Mouse (Mus musculus) naive thymus-derived CD4-positive, alpha-beta T cell, adult 2 months (primary cell): ENCODE results near the gene Eed.
"Not testable (repeated sequence)": the region's sequence is repeated elsewhere in the genome, so short reads cannot be mapped to it uniquely, and the experiment has no call there.

ENCODE experiments used
- DNase-seq: peaks from one replicate; pipeline ENCODE4 v3.0.0-alpha.2; 2011; ENCODE audit warnings: low read depth

Eed gene

DNA sequence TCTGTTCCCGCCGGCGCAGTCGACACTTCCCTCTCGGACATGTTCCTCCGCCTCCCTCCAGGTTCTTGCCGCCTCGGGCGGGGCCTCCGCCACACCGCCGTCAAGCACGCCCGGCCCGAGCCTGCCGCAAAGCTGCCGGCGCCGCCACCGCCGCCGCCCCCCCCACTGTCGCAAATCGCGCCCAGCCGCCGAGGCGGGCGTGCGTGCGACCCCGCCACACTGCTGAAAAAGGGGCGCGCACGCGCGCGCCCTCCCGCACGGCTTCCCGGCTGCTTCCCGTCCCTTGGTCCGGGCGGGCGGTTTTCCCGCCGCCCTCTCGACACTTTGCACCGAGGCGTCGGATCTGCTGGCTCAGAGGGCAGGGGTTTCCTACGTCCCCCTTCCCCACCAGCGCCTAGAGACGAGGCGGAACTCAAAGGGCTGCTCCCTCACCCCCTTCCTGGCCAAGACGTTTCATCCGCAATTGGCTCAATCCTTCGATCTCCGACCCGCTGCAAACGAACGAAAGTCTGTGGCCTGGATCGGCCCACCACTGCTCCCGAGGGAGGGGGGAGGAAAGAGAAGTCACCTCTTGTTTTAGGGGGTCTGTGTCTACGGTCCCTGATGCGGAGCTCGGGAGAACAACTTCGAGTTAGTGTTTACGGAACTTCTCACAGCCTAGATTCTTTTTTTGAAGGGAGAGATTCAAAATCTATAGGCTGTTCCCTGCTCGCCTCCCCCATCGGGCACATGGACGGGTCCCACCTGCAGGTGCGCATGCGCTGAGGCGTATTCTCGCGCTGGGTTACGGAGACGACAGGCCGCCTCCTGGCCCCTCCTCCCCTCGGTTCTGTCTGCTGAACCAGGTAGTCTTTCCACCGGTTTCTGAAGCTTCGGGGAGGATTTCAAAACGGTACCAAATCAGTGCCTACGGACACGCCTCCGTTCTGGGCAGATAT lies at the start of gene Eed:
TSS of gene Eed (minus strand) at position 499 of the 938 bp plus-strand sequence.
- peak; percentile 99 for DNase-seq

DNA sequence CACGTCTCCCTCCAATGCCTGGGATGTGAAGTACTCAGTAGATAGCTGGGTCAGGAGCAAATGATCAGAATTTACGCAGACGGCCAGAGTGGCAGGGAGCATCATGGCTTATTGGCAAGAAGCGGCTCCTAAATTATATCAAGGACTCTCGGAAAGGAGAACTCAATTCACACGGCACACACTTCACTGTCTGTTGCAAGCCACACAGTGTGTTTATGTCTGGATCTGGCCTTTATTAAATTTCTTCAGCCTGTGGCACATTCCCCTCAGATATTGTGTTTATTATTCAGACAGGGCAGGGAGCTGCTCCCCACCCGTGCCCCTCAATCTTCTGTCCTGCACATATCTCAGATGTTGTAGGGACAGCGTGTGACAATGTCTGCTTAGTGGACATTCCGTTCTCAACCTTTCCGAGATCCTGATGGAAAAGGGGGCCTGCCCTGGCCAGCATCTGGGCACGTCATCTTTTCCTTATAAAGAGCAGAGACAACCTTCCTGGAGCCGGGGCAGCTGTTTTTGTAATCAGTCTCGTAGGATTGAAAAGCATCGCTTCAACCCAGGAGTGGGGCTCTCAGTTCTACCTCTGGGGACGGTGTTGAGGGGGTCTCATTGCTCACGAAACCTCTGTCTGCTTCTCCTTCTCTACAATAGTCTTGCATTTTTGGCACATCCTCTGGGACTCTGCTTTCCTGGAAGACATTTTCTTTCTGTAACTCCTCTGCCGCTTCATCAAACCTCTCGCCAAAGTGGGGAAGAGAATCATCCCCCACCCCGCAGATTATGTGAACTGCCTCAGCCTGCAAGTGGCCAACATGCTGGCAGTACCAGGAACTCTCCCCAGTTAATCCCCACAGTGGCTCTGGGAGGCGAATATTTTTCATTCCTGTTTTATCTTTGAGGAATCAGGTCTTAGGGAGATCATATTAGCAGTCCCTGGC lies 49.0 kb upstream of the Eed start:
- DNase-seq, result no peak

DNA sequence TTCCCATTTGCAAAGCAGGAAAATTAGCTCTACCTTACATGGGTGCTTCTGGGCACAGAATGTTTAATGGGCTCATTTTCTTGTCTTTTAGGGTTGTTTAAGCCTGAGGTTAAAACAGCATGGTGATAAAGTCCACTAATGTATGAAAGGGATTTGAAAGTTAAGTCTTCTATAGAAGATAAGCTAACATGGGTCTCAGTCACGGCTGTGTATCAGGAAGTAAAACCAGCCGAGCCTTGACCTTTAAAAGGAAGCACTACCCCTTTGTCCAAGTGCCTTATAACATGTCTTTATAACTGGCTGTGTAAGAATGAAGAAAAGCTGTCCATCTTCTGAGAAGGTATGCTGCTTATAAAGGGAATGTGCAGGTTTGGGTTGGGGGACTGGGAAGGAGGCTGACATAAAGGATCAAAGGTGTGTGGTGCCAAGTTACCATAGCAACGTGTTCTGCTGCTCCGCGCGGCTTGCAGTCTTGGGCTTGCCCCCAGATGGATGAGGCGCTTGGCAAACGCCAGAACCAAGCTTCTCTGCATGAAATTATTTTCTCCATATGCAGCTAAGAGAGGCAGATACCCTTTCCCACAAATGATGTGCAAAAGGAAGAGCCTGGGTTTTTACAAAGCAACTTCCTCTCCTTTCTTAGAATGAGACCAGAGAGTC lies 48.2 kb upstream of the Eed start:
- DNase-seq, result peak; percentile 22

DNA sequence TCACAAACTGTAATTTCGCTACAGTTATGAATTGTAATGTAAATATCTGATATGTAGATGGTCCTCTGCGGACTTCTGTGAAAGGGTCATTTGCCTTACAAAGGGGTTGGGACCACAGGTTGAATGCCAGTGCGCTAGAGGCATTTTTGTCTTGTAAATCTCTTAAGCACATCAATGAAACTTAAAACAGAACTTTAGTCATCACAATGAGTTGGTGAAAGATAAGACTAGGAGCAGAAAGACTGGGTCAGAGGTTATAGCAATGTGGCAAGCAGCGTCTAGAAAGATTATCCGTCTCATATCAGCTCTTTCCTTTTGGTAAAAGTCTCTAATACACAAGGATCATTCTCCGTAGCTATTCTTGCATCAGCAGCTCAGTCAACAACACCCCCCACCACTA lies 44.2 kb upstream of the Eed start:
- no peak for DNase-seq

DNA sequence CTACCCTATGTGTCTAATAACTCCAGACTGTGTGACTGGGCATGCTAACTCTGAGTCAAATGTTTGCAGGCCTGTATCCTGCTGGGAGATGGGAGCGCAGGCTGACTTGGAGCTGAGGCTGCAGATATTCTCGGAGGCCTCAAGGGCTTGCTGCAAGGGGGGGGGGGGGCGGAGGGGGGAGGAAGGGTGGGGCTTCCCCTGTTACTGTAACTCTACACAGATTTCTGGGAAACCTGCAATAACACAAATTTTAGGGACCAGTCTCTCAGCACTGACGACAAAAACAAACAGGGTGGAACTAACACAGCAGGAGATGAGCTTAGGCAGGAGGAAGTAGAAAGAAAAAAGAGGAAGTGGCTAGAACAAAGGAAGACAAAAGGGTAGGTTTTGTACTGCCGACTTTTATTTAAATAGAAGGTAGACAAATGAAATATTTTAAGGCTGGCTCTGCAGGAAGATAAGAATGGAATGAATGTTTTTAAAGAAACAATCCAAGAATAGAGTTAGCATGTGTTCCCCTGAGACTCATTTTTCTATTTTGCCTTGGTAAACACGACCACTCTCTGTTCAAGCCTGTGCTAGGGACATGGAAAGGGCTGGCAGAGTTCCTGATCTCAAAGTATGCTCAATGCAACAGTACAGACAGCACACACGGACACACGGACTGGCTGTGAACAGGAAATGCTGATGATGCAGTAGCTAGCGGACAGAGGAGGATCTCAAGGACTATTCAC lies 42.4 kb upstream of the Eed start:
- DNase-seq, result peak; percentile 76

DNA sequence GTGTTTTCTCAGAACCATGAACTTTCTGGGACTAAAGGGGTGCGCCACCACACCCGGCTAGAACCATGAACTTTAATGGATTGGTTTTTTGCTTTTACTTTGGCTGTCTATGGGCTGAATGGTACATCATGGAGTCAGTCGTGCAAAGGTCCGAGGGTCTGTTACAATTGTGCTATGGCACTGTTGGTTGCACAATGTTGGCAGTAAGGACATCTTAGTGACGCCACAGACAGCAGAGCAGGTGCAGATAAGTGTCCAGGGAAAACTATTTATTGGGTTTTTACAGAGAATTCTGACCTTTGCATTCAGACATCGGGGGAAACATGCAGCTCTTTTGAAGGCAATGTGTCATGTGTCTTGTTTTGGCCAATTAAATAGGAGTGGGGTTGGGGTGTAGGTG lies 39.5 kb upstream of the Eed start:
- DNase-seq, result no peak

DNA sequence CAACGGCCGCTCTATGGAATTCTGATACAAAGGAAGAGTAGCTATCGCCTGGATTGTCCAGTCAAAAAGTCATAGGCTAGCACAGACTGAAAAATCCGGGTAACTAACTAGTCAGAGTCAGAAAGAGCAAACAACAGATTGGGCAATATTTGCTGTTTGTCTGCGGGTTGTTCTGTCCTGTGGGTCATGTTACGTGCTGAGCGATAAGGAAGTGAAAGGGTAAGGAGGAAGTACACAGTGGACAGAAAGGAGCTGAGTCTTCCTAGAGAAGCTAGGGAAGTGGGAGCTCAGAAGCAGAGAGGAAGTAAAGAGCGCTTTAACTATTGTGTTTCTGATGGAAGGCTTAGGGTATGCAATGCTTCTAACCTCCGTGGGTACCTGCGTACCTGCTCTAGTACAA lies 38.8 kb upstream of the Eed start:
- DNase-seq, result no peak

DNA sequence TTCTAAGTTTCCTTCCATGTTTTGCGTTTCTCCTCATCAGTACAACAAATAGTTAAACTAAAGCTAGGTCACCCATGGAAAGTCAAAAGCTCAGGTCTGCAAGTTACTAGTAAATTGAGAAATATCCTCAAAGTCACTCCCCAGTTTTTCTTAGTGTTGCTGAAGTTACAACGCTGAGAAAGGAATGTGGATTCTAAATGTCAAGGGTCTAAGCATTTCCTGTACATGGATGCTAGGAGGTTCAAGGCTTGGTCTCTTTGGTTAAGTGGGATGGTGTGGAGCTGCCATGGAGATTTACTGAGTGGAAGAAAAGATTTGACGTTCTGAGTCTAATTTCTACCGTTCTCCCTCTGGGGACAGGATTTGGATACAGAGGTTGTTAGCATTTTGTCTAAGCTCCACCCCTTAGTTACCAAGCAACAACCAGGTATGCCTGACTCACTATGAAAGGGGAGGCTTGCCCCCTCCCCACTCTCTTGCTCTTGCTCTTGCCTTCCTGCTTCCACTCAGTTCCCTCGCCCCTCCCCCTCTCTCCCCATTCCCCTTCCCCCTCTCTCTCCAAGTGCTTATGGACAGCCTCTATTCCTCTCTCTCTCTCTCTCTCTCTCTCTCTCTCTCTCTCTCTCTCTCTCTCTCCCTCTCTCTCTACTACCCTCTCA lies 36.3 kb upstream of the Eed start:
- DNase-seq, result no peak

DNA sequence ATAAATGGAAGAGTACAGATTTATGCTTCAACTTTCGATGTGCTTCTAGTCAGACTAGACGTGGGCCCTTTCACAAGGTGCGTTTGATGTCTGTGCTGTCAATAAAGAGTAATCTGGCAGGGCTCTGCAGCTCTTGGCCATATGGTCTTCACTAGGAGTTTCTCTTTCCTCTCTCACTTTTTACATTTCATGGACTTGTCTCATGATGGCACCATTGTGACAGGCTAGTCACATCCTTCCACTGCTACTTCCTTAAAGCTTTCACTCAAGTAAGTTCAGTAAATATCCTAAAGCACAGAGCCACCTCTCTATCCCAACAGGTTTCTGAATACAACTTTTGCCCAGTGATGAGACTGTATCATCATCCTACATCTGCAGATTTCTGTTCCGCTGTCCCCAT lies 35.7 kb upstream of the Eed start:
- DNase-seq, result peak; percentile 50

DNA sequence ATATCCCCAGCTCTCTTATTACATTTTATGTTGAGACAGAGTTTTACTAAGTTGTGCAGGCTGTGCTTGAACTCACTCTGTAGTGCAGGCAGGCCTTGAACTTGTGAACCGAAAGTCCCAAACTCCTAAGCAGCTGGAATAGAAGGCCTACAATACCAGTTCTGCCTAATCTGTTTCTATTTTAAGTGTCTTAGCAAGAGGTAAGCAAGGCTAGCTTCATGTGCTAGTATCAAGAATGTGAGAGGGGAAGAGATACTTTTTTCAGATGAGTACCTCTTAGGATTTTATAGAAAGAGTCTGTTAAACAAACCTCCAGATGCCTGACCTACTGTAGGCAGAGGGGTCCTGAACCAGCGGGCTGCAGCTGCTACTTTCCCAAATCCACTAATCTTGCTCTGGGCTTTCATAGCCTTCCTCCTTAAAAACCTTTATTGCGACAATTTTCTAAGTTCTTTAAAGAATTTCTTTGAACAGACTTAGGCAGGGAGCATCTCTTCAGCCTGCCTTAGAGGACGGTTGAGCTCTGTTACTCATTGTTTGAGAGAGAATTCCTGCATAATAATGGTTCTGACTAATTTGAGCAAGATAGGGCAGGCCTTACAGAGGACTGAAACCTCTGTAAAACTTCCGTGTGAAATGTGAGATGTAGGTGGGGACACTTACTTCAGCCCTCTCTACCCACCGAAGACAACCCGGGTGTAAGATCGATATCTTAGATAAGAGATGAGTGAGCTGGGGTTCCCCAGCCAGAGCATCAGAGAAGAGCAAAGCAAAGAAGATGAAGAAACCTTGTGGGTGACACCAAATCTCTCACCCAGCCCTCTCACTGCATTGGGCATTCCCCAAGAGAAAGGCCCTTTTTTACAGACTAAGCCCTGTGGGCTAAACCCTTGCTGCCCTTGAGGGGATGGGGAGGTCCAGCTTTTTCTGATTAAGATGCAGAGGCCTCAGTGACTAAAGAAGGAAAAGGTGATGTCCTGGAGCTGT lies 26.2 kb upstream of the Eed start:
- peak; percentile 44 for DNase-seq

DNA sequence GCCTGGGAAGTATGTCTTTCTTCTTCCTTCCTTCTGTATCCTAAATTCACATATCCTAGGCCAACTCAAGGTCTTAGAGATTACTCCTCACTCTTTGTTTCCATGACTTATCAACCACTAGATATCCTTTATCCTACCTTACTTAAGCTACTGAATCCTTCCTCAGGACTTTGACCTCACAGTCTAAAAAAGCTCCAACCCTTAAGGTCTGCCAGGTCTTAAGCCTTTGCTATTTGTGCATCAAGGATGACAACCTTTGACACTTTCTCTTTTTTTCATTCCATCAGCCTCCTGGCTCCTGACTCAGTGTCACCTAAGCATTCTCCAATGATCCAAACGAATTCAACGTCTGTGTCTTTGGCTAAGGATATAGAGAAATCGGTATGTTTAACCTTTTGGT lies 24.0 kb upstream of the Eed start:
- no peak for DNase-seq

DNA sequence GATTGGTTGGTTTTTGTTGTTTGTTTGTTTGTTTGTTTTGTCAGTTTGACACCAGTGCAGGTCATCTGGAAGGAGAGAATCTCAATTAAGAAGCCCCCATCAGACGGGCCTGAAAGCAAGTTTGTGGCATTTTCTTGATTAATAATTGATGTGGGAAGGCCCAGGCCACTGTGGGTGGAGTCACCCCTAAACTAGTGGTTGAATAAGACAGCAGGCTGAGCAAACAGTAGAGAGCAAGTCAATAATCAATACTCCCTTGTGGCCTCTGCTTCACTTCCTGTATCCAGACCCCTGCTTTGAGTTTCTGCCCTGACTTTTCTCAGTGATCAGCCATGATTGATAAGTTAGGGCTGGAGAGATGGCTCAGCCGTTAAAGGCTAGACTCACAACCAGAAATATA lies 21.6 kb upstream of the Eed start:
- no peak for DNase-seq

DNA sequence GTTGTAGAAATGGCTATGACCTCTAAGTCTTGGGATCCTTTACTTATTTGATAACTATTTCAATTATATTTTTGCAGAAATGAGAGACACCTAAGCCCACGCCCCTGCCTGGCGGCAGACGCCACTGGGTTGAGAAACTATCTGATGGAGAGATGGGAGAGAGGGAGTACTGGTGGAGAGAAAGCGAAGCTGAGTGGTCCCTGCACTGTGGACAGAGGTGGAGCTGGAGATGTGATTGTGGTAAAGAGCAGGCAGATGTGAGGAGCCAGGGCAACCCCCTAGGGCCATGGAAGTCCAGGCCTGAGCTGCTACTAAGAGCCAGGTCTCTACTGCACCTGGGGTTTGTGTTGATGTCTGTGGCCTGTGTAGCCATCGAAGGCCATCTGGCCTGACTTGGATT lies 18.7 kb upstream of the Eed start:
- DNase-seq, result no peak

DNA sequence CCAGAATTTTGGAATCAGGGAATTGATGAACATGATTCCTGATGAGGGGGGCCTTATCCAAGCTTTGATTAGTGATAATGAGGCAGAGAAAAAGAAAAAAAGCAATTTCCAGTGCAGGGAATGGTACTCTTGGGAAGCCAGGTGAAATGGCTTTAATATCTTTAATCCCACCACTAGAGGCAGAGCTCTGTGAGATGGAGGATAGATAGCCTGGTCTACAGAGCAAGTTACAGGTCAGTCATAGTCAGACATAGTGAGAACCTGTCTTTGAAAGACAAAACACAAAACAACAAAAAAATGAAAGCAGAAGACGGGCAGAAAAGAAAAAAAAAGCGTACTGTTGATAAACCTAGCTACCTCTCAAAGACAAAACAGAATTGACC lies 17.8 kb upstream of the Eed start:
- DNase-seq, result no peak

DNA sequence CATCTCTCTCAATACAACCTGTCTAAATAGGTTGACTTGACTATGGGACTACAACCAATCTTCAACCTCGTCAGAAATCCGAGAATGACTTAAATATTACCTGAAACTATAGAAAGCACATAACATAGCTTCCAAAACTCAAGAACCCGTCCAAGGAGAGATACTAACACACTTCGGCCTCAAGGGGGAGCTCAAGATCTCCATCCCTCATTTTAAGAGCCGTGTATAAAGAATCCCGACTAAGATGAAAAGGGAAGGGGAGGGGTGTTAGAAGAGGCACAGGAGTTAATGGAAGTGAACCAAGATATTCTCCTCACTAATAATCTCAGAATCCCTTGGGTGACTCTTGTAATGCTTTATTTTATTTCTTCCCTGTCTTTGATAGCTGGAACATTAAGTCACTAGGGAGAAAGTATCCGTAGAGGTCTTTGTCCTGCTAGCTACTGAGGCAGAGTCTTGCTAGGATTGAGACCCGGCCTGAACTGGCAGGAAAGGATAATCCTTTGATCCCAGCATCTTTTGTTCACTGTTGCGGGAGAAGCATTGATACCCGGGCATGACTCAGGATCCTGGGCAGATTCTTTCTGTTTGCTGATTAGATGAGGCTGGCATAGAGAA lies 17.3 kb upstream of the Eed start:
- DNase-seq, result peak; percentile 84

DNA sequence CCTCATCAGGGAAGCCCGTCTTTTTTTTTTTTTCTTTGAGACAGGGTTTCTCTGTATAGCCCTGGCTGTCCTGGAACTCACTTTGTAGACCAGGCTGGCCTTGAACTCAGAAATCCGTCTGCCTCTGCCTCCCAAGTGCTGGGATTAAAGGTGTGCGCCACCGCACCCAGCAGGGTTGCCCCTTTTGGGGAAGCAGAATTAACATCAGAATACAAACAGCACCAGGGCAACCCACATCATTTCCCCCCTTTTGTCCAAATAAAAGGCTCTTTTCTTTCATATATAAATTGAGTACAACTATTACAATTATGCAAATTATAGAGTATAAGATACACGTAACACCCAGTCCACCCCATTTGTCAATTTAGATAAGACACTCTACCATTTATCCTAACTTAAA lies 16.7 kb upstream of the Eed start:
- not testable (repeated sequence) for DNase-seq

DNA sequence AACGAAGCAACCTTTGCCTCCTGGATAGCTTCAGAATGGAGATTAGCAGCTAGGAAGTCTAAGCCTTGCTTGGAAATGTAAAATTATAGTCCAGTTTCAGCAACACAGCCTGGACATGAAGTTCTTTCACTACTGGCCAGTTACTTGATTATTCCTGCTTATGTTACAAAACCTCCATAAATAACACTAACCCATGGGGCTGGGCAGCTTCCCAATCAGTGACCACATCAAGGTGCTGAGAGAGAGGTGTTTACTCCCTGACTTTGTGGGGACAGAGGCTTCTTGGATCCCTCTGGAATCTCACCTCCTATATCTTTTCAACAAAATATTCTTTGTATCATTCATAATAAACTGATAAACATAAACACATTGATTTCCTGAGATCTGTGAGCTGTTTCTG lies 12.3 kb upstream of the Eed start:
- no peak for DNase-seq

DNA sequence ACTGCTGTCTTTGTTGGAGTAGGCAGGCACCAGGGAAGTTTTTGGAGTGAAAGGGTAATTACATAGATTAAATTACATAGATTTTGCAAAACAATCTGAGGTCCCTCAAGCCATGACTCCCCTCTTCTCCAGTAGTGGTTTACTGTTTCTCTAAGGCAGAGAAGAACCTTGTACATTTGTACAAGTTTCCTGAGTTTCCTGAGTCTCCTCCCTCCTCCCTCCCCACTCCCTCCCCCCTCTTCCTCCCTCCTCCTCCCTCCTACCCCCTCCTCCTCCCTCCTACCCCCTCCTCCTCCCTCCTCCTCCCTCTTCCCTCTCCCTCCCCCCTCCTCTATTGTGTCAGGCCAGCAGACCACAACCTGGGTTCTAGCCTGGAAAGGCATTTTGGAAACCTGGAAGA lies 3.6 kb upstream of the Eed start:
- no peak for DNase-seq

DNA sequence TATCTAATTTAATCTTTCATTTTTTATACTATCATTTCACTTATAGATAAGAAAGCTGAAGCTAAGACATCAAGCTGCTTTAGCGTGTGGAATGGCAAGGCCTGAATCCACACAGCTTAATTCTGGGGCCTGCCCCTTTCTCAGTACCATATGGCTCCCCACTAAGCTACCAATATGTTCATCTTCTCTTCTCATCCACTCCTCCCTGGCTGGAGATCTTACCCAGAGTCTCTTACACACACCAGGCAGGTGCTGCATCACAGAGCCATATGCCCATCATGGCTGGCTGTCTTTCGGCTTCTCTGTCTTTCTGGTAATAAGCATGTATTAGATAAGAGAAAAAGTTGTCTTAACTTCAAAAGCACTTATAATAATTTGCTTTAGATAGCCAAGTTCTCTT lies 2.7 kb upstream of the Eed start:
- DNase-seq, result no peak

DNA sequence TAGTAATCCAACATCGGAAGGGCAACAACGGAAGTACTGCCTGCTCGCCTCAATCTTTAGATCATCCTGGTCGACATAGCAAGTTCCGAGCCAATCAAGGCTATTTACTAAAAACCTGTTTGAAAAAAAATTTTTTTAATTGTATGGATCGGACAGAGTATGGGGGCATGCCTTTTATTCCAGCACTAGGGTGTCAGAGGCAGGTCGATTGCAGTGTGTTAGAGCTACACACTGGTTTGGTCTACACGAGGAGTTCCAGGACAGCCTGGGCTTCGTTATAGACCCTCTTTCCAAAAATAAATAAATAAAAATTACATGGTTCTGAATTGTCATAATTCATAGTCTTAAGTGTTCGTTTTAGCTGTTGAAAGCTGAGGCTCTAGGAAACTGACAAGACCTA lies 774 bp upstream of the Eed start:
- DNase-seq, result no peak
